Mouse (Mus musculus) lung, postnatal 36 days (tissue): ENCODE measurements around the gene 1700017D01Rik.
"Not testable (repeated sequence)": the region's sequence is repeated elsewhere in the genome, so short reads cannot be mapped to it uniquely, and the experiment has no call there.

ENCODE experiments used
- DNase-seq: peaks from one replicate; pipeline ENCODE4 v3.0.0; 2022; ENCODE audit warnings: mixed read lengths

The 1700017D01Rik gene

GRCm38 (mm10) chr19:11130776-11131175 lies at the start of gene 1700017D01Rik:
Gene 1700017D01Rik, minus strand, starts transcription at chr19:11130876.
- DNase-seq, result not testable (repeated sequence)

GRCm38 (mm10) chr19:11177464-11177863 lies 46.8 kb upstream of the 1700017D01Rik start:
- no peak for DNase-seq

GRCm38 (mm10) chr19:11165172-11165571 lies 34.5 kb upstream of the 1700017D01Rik start, which contains the start of gene 1700025F22Rik:
Gene 1700025F22Rik, minus strand, starts transcription at chr19:11165320.
- peak; percentile 50 for DNase-seq

GRCm38 (mm10) chr19:11157890-11158289 lies 27.2 kb upstream of the 1700017D01Rik start:
- DNase-seq, result not testable (repeated sequence)

- DNase-seq, result no peak
These were observed 4.7 kb upstream of the 1700017D01Rik start for GRCm38 (mm10) chr19:11135336-11135735.

GRCm38 (mm10) chr19:11134852-11135251 lies 4.2 kb upstream of the 1700017D01Rik start:
- no peak for DNase-seq

- DNase-seq, result no peak
These were observed 974 bp downstream of the 1700017D01Rik start for GRCm38 (mm10) chr19:11129702-11130101.

GRCm38 (mm10) chr19:11121016-11121420 lies 9.7 kb downstream of the 1700017D01Rik start:
- not testable (repeated sequence) for DNase-seq

- DNase-seq, result peak; percentile 32
These were observed 11.3 kb downstream of the 1700017D01Rik start for GRCm38 (mm10) chr19:11119338-11119737.

- DNase-seq, result peak; percentile 84
These were observed 22.9 kb downstream of the 1700017D01Rik start for GRCm38 (mm10) chr19:11107746-11108145.

- no peak for DNase-seq
These were observed 28.8 kb downstream of the 1700017D01Rik start for GRCm38 (mm10) chr19:11101880-11102279.

- no peak for DNase-seq
These were observed 32.3 kb downstream of the 1700017D01Rik start for GRCm38 (mm10) chr19:11098401-11098800.

GRCm38 (mm10) chr19:11092131-11092530 lies 38.5 kb downstream of the 1700017D01Rik start:
- not testable (repeated sequence) for DNase-seq

GRCm38 (mm10) chr19:11080934-11081333 lies 49.7 kb downstream of the 1700017D01Rik start, which contains the start of gene Ms4a8a:
Gene Ms4a8a, minus strand, starts transcription at chr19:11081102.
- peak; percentile 30 for DNase-seq

- DNase-seq, result no peak
These were observed 60.3 kb downstream of the 1700017D01Rik start for GRCm38 (mm10) chr19:11070364-11070763.

- DNase-seq, result peak; percentile 51
These were observed 65.3 kb downstream of the 1700017D01Rik start for GRCm38 (mm10) chr19:11065202-11065875.

- no peak for DNase-seq
These were observed 69.8 kb downstream of the 1700017D01Rik start for GRCm38 (mm10) chr19:11060900-11061299.

- DNase-seq, result peak; percentile 24
These were observed 70.7 kb downstream of the 1700017D01Rik start for GRCm38 (mm10) chr19:11059967-11060366.

GRCm38 (mm10) chr19:11055700-11056099 lies 75.0 kb downstream of the 1700017D01Rik start:
- peak; percentile 69 for DNase-seq

GRCm38 (mm10) chr19:11053277-11053676 lies 77.4 kb downstream of the 1700017D01Rik start:
- DNase-seq, result no peak

- peak; percentile 18 for DNase-seq
These were observed 77.8 kb downstream of the 1700017D01Rik start for GRCm38 (mm10) chr19:11052877-11053276.

- peak; percentile 21 for DNase-seq
These were observed 80.4 kb downstream of the 1700017D01Rik start for GRCm38 (mm10) chr19:11050286-11050685.

- DNase-seq, result no peak
These were observed 81.2 kb downstream of the 1700017D01Rik start for GRCm38 (mm10) chr19:11049426-11049825.

- no peak for DNase-seq
These were observed 82.2 kb downstream of the 1700017D01Rik start for GRCm38 (mm10) chr19:11048503-11048902.
